Mouse (Mus musculus): ENCODE data around the gene Gm10073.

DNA sequence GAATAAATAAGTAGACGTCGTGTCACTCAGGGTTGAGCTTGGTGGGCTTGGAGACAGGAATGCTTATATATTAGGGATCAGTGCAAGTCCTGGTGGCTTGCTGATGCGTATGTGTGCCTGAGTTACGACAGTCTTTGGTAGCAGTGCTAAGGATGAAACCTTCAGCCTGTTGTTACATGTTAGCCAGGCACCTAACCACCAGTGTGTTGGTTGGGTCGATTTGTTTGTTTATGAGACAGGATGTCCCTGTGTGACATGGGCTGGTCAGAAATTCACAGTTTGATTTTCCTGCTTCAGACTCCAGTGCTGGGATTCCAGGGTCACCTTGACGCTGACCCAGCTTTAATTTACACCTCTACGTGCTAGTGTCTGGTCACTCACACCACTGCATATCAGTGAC, 32.4 kb upstream of the Gm10073 start:
- TF ChIP-seq POLR2A (IDR thresholded peaks at IDR 0.05; ENCODE audit: low read depth, low read length) (no peak), CTCF (conservative IDR thresholded peaks at IDR 0.05; ENCODE audit: insufficient read depth, insufficient read length, low read depth, low read length) (no peak)

All from kidney, adult 2 months (tissue).